Mouse (Mus musculus) testis, adult 2 months (tissue): ENCODE measurements around the gene Slc16a4.

Source experiments
- CTCF ChIP-seq: fragments of 200-500 bp; IDR thresholded peaks from 2 replicates; pipeline ENCODE4 v1.5.1; 2012; ENCODE audit warnings: low read depth, mild to moderate bottlenecking, inconsistent platforms, low read length, moderate library complexity; ENCODE audit not compliant: control insufficient read depth, insufficient read depth, insufficient replicate concordance
- POLR2A ChIP-seq: fragments of 200-500 bp; IDR thresholded peaks from 2 replicates; pipeline ENCODE4 v1.6.1; 2012; ENCODE audit warnings: low read depth, mild to moderate bottlenecking, inconsistent platforms, low read length, moderate library complexity; ENCODE audit not compliant: control insufficient read depth

GRCm38 (mm10) chr3:107345033-107345725, 54.1 kb downstream of the Slc16a4 start:
- TF ChIP-seq CTCF (no peak), POLR2A (no peak)
